Mouse (Mus musculus) C2C12 (cell line): Measurements from ENCODE around the gene Upk1b.

Experiments used
- CTCF ChIP-seq: IDR thresholded peaks from one replicate; pipeline ENCODE4 v1.5.1; 2011; ENCODE audit not compliant: control insufficient read depth, insufficient read depth, insufficient read length
- MAX ChIP-seq: IDR thresholded peaks from one replicate; pipeline ENCODE4 v1.6.1; 2011; ENCODE audit warnings: mild to moderate bottlenecking, control low read depth

DNA sequence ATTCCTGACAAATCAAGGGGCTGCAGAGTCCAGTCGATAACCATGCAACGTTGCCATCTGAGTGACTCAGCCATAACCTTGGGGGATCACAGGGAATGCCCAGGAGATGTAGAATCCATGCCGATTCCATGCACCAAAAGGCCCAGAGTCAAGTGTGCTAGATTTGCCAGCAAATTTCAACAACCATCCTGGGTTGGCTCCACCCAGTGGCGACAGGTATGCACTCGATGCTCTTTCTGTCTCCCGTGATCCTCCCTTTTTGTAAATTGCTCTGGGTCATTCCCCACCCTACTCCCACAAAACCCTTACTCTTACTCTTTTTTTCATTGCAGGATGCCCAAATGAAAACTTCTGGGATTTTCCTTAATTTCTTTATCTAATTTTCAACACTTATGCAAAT lies 23.8 kb downstream of the Upk1b start:
- no peak for TF ChIP-seq CTCF
- TF ChIP-seq MAX = no peak
